Mouse (Mus musculus) C2C12 (cell line): ENCODE results near the gene Inpp5a.

ENCODE experiments used
- CEBPB ChIP-seq: IDR thresholded peaks from one replicate; pipeline ENCODE4 v1.6.1; 2011; ENCODE audit warnings: low read depth, mild to moderate bottlenecking, control low read depth, moderate library complexity
- CTCF ChIP-seq: IDR thresholded peaks from one replicate; pipeline ENCODE4 v1.5.1; 2011; ENCODE audit not compliant: control insufficient read depth, insufficient read depth, insufficient read length
- FOSL1 ChIP-seq: IDR thresholded peaks from one replicate; pipeline ENCODE4 v1.8.0; 2011; ENCODE audit warnings: mild to moderate bottlenecking, low read length; ENCODE audit not compliant: poor library complexity, insufficient read depth, severe bottlenecking
- MYOD1 ChIP-seq: IDR thresholded peaks from one replicate; pipeline ENCODE4 v1.6.1; 2011; ENCODE audit warnings: low read depth; ENCODE audit not compliant: control insufficient read depth, insufficient read length
- USF1 ChIP-seq: IDR thresholded peaks from one replicate; pipeline ENCODE4 v1.6.1; 2011; ENCODE audit warnings: low read depth, mild to moderate bottlenecking, control low read depth, moderate library complexity

DNA sequence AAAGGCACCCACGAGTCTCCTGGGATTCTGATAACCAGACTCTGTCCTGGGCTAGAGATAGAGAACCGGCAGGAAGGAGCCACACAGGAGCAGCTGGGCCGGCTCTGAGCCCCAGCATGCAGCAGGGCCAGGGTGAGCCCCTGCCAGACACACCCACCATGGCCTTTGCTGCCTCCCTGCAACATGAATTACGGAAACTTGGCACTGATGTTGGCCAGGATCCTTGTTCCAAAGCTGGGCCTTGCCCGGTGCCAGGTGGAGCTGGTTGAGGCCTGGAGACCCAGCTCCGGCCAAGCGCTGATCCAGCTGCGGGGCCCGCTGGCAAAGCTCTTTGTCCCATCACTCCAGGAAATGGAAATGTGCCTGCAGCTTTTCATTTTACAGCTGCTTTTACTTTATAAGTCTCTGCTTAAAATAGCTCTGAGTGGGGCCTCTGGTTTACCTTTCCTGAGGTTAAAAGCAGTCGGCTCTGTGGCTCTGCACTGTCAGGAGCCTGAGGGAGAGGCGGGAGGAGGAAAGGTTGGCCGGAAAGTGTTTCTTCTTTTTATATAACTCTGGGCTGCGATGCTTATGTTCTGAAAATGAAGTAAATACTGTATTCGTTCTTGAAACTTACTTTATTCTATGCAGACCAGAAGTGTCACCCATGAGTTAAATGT is 20.1 kb upstream of the Inpp5a start:
- TF ChIP-seq CTCF: no peak
- no peak for TF ChIP-seq FOSL1
- no peak for TF ChIP-seq USF1
- TF ChIP-seq CEBPB: no peak
- no peak for TF ChIP-seq MYOD1
